In the genomic region with DNA sequence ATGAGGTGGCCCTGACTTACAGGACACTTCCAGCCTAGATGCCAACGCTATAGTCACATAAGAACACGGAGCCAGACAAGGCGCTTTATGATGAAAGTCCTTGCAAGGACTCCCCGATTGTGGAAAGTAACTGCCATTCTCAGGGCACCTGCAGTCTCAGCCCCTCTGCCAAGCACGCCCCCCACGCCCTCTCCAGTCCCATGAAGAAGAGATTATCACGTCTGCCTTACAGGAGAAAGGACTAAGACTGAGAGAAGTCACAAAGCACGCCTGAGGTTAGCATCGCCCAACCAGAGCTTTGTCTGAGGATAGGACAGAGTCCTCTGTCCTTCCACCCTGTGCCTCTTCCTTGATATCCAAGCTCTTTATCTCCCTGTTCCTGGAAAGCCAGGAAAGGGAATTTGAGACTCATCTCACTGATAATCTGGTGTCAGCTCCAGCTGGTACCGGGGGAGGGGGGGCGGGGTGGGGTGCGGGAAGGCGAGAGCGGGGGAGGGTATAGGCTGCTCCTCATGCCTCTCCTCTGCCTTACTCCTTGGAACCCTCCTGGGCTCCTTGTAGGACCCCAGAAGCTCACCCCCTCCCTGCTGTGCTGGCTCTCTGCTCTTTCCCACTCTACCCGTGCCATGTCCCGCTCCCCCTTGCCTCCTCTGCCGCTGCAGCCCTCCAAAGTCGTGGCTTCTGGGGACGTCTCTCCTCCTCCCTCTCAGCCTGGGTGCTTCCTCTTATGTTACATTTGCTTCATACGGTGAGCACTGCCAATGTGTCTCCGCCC, we compare ENCODE assay signal across 8 mouse cellular contexts.
DNase-seq lines count a peak whose midpoint lies in the region; ATAC-seq and TF ChIP-seq lines count a peak whose summit lies in the region.

No protein-coding gene starts in this region.

- 2% methylated on average over 21 of the region's 21 CpGs for WGBS in midbrain, embryonic 10.5 days

- H3K27me3 ChIP-seq in CH12.LX (replicated peaks): no peaks in the 10 kb centered on the region
- peaks cover 36% of the 10 kb centered on the region for H3K27me3 ChIP-seq in midbrain, embryonic 10.5 days (ENCODE audit: low read depth, poor library complexity, severe bottlenecking)

- DNase-seq in adrenal gland, postnatal 10 days: peak; percentile 5
- DNase-seq in adrenal gland, postnatal 36 days: no peak
- DNase-seq in CH12.LX (ENCODE audit: extremely low read depth): peak; percentile 39
- peak; percentile 53 for DNase-seq in midbrain, embryonic 10.5 days (ENCODE audit: low spot score)
- no peak for DNase-seq in left cerebral cortex, adult 9 months (ENCODE audit: low spot score in 2 of 2)
- no peak for DNase-seq in adrenal gland, adult 2 months

- no peak for TF ChIP-seq POLR2A in CH12.LX (IDR thresholded peaks at IDR 0.05; ENCODE audit: low read depth, low read length)

- no peak for TF ChIP-seq CTCF in CH12.LX (conservative IDR thresholded peaks at IDR 0.05 in 1 of 2, IDR thresholded peaks at IDR 0.05 in 1 of 2; ENCODE audit: low read depth in 2 of 2, low read length in 2 of 2)

- dilution Hi-C loops in CH12.LX (cut with MboI; ENCODE audit: extremely low pct_ligation_motif_present, extremely low pct_unique_long_range_greater_than_20kb, low sequenced_read_pairs): no loop called here

- H3K4me3 ChIP-seq in CH12.LX (replicated peaks in 1 of 3; ENCODE audit: low read depth in 2 of 3, low read length in 2 of 3, poor library complexity in 1 of 3): peak overlapping the region; percentile 42 to 60 (median 55)
- H3K4me3 ChIP-seq in midbrain, embryonic 10.5 days: peak overlapping the region; percentile 50

- no peaks in the 10 kb centered on the region for H3K79me2 ChIP-seq in CH12.LX (replicated peaks; ENCODE audit: control insufficient read depth, extremely low read depth, insufficient read depth, poor library complexity, severe bottlenecking)

- peak overlapping the region; percentile 43 for H3K9ac ChIP-seq in CH12.LX (ENCODE audit: insufficient read depth, low read depth)

- no peak for TF ChIP-seq EP300 in CH12.LX (IDR thresholded peaks at IDR 0.05; ENCODE audit: low read length)

- H3K4me2 ChIP-seq in CH12.LX (ENCODE audit: insufficient read depth, low read depth, poor library complexity, severe bottlenecking): peak overlapping the region; percentile 97

- H3K9me3 ChIP-seq in CH12.LX (replicated peaks; ENCODE audit: low read length): no peaks in the 10 kb centered on the region
- no peaks in the 10 kb centered on the region for H3K9me3 ChIP-seq in midbrain, embryonic 10.5 days (replicated peaks)

- no peaks in the 10 kb centered on the region for H3K36me3 ChIP-seq in CH12.LX (replicated peaks in 1 of 2; ENCODE audit: control insufficient read depth in 1 of 2, insufficient read depth in 1 of 2, low read length in 1 of 2)
- H3K36me3 ChIP-seq in midbrain, embryonic 10.5 days: no peaks in the 10 kb centered on the region

- peak; percentile 47; the same call in 1 of the 2 replicates for ATAC-seq in granulocyte monocyte progenitor cell, adult 5-6 weeks (replicated peaks; ENCODE audit: poor library complexity, severe bottlenecking)
- ATAC-seq in megakaryocyte progenitor cell, adult 5-6 weeks (replicated peaks; ENCODE audit: poor library complexity): no peak; the same call in 1 of the 2 replicates

- H3K4me1 ChIP-seq in CH12.LX (ENCODE audit: control insufficient read depth in 1 of 2, insufficient read depth in 2 of 2): peaks cover 0 to 23% of the 10 kb centered on the region in 2 experiments; a peak in 2 of 4 replicates
- peaks cover 28% of the 10 kb centered on the region for H3K4me1 ChIP-seq in midbrain, embryonic 10.5 days

- in situ Hi-C loops in CH12.LX (cut with MboI; ENCODE audit: low pct_ligation_motif_present, low pct_unique_long_range_greater_than_20kb, low sequenced_read_pairs): loop anchor here (10.0 kb wide), 2 partner anchors 367 to 647 kb away; no protein-coding TSS in a partner anchor

- no peak for TF ChIP-seq RAD21 in CH12.LX (IDR thresholded peaks at IDR 0.05; ENCODE audit: low read depth, low read length)

- H3K27ac ChIP-seq in CH12.LX (ENCODE audit: insufficient read depth, low read depth): peak overlapping the region; percentile 61
- H3K27ac ChIP-seq in midbrain, embryonic 10.5 days (replicated peaks): peak overlapping the region; percentile 76

TF ChIP-seq in CH12.LX, 34 proteins besides CTCF, POLR2A, EP300 and RAD21:
- TF ChIP-seq MXI1 (IDR thresholded peaks at IDR 0.05; ENCODE audit: low read depth, low read length): 0 out of 2 replicates have a peak, but pooled peaks have one; percentile 56
- no peak for TF ChIP-seq NELFE (IDR thresholded peaks at IDR 0.05; ENCODE audit: low read depth, low read length)
- TF ChIP-seq SIN3A (IDR thresholded peaks at IDR 0.05; ENCODE audit: low read length): peak; percentile 39; the same call in 1 of the 2 replicates
- no peak for TF ChIP-seq JUND (conservative IDR thresholded peaks at IDR 0.05; ENCODE audit: low read depth, low read length)
- no peak for TF ChIP-seq KAT2A (IDR thresholded peaks at IDR 0.05; ENCODE audit: insufficient replicate concordance, low read length)
- no peak for TF ChIP-seq CHD2 (IDR thresholded peaks at IDR 0.05; ENCODE audit: low read length)
- TF ChIP-seq ZC3H11A (IDR thresholded peaks at IDR 0.05; ENCODE audit: low read depth, low read length): no peak
- TF ChIP-seq JUN (IDR thresholded peaks at IDR 0.05; ENCODE audit: insufficient read depth, low read depth, low read length): no peak
- no peak for TF ChIP-seq TCF12 (IDR thresholded peaks at IDR 0.05; ENCODE audit: low read depth, low read length)
- TF ChIP-seq SMC3 (IDR thresholded peaks at IDR 0.05; ENCODE audit: low read depth, low read length): no peak
- no peak for TF ChIP-seq GABPA (IDR thresholded peaks at IDR 0.05; ENCODE audit: insufficient replicate concordance, low read depth, low read length)
- TF ChIP-seq BHLHE40 (IDR thresholded peaks at IDR 0.05; ENCODE audit: low read depth, low read length): no peak
- no peak for TF ChIP-seq ZNF384 (IDR thresholded peaks at IDR 0.05; ENCODE audit: low read depth, low read length)
- TF ChIP-seq MAX (IDR thresholded peaks at IDR 0.05; ENCODE audit: low read length): 0 out of 2 replicates have a peak, but pooled peaks have one; percentile 19
- TF ChIP-seq CHD1 (IDR thresholded peaks at IDR 0.05; ENCODE audit: low read depth, low read length): no peak
- no peak for TF ChIP-seq USF2 (conservative IDR thresholded peaks at IDR 0.05; ENCODE audit: low read depth, low read length)
- no peak for TF ChIP-seq USF1 (IDR thresholded peaks at IDR 0.05; ENCODE audit: low read depth, low read length)
- no peak for TF ChIP-seq UBTF (IDR thresholded peaks at IDR 0.05; ENCODE audit: low read depth, low read length)
- TF ChIP-seq ZMIZ1 (IDR thresholded peaks at IDR 0.05; ENCODE audit: low read depth, low read length): no peak

Comparison
In these comparisons a context has a peak if more than half of its experiments do, and no peak if none do; other contexts are left out.
1. DNase-seq: peak in adrenal gland, postnatal 10 days (single experiment), CH12.LX (single experiment) and midbrain, embryonic 10.5 days (single experiment); none in adrenal gland, postnatal 36 days (0 of 2), left cerebral cortex, adult 9 months (0 of 2) and adrenal gland, adult 2 months (single experiment).